Mouse (Mus musculus): ENCODE data around the gene Il11ra1.

- TF ChIP-seq GATA1 (IDR thresholded peaks at IDR 0.05; ENCODE audit: borderline replicate concordance, low read length) (no peak), FLI1 (IDR thresholded peaks at IDR 0.05; ENCODE audit: low read length) (no peak)
Measured at GRCm38 (mm10) chr4:41758701-41759100, 58.9 kb downstream of the Il11ra1 start.
